Mouse (Mus musculus): ENCODE data around the gene Gli2. TPM values are rescaled to one million over a fixed set of nuclear protein-coding genes. Genes with fewer than 3 reads are reported as not detected.

Gene Gli2
- polyA plus RNA-seq, 1 experiment from 2014 or later = 6.3 TPM

GRCm38 (mm10) chr1:118968661-118969179, 84.7 kb downstream of the Gli2 start:
- Histone ChIP-seq H3K27me3 (ENCODE audit: control insufficient read depth, insufficient read depth, low read depth, low read length) (no peaks in the 10 kb centered on the region), H3K4me2 (ENCODE audit: low read depth, low read length) (no peak overlapping the region), H3K9ac (ENCODE audit: low read length) (no peak overlapping the region), H3K4me3 (ENCODE audit: low read length) (no peak overlapping the region), H3K9me3 (ENCODE audit: control insufficient read depth, low read length) (no peaks in the 10 kb centered on the region; the same call in 1 of the 2 replicates), H3K36me3 (ENCODE audit: control insufficient read depth, insufficient read depth, low read length) (peaks cover 6% of the 10 kb centered on the region; the same call in 1 of the 2 replicates), H3K27ac (ENCODE audit: low read length) (no peak overlapping the region), H3K4me1 (replicated peaks; ENCODE audit: control insufficient read depth, insufficient read depth, low read length) (no peaks in the 10 kb centered on the region)
- no peak for ATAC-seq (ENCODE audit: low read depth)
- 65% methylated on average over 5 of the region's 5 CpGs for WGBS

DNA sequence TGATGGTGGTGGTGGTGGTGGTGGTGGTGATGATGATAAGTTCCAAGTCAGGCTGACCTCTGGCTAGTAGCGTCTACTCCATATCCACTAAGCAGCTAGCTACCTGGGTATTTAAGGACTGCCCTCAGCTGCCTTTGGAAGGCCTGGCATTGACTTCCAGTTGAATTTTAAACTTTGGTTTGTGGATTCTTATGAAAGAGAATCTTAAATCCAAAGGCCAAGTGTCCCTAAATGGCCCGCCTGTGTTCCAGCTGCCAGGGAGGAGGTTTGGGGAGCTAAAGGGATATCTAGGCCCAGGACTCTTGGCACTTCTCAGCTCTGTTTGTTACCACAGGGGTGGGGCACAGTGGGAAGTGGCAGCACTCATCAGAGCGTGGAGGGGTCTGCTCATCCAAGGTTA, 85.4 kb downstream of the Gli2 start:
- ATAC-seq (ENCODE audit: low read depth) = no peak
- WGBS = 87% methylated on average over 3 of the region's 3 CpGs
- no peak overlapping the region for H3K4me2 ChIP-seq (ENCODE audit: low read depth, low read length)

DNA sequence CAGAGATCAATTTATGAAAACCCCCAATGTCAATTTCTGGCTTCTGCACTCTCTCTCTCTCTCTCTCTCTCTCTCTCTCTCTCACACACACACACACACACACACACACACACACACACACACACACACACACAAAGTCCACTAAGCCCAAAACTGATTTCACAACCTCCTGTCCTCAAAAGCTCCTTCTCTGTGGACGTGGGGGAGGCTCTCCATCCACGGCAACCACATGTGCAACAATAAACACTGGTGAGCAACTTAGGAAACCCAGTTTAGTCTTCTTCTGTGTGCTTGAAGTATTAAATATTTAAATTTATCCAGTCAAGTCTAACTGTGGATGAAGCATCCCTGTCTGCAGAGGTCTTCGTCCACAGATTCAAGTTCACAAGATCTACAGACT, 86.1 kb downstream of the Gli2 start:
- no peak overlapping the region for H3K4me3 ChIP-seq (ENCODE audit: low read length)
- ATAC-seq (ENCODE audit: low read depth) = no peak
- no peak overlapping the region for H3K4me2 ChIP-seq (ENCODE audit: low read depth, low read length)
- H3K9ac ChIP-seq (ENCODE audit: low read length) = no peak overlapping the region
- WGBS = 61% methylated on average over 3 of the region's 3 CpGs
- no peaks in the 10 kb centered on the region for H3K9me3 ChIP-seq (ENCODE audit: control insufficient read depth, low read length)
- no peaks in the 10 kb centered on the region for H3K36me3 ChIP-seq (ENCODE audit: control insufficient read depth, insufficient read depth, low read length)
- no peak overlapping the region for H3K27ac ChIP-seq (ENCODE audit: low read length)
- H3K27me3 ChIP-seq (ENCODE audit: control insufficient read depth, insufficient read depth, low read depth, low read length) = no peaks in the 10 kb centered on the region
- H3K4me1 ChIP-seq (replicated peaks; ENCODE audit: control insufficient read depth, insufficient read depth, low read length) = no peaks in the 10 kb centered on the region

More for the DNA sequence above, 85.4 kb downstream of the Gli2 start:
- Histone ChIP-seq H3K9me3 (ENCODE audit: control insufficient read depth, low read length) (no peaks in the 10 kb centered on the region; the same call in 1 of the 2 replicates), H3K27me3 (ENCODE audit: control insufficient read depth, insufficient read depth, low read depth, low read length) (no peaks in the 10 kb centered on the region), H3K4me1 (replicated peaks; ENCODE audit: control insufficient read depth, insufficient read depth, low read length) (no peaks in the 10 kb centered on the region), H3K9ac (ENCODE audit: low read length) (no peak overlapping the region), H3K4me3 (ENCODE audit: low read length) (no peak overlapping the region), H3K27ac (ENCODE audit: low read length) (no peak overlapping the region), H3K36me3 (ENCODE audit: control insufficient read depth, insufficient read depth, low read length) (peaks cover 3% of the 10 kb centered on the region; the same call in 1 of the 2 replicates)

DNA sequence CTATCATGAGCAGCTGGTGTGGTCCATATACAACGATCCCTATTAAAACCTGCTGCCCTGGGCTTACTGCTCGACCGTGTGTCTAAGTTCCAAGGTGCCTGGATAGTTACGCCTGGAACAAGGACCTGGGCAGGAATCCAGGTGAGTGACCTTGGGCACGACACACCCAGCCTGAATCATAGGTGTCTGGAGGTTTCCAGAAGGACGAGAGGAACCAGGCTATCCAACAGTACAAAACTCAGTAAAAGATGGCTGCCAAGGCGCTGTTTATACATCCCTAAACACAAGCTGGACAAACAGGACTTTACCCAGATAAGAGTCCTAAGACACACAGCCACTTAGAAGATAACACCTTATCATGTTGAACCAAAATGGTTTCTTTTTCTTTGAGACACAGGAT, 94.8 kb downstream of the Gli2 start:
- no peaks in the 10 kb centered on the region for H3K27me3 ChIP-seq (ENCODE audit: control insufficient read depth, insufficient read depth, low read depth, low read length)
- H3K36me3 ChIP-seq (ENCODE audit: control insufficient read depth, insufficient read depth, low read length) = no peaks in the 10 kb centered on the region
- H3K9ac ChIP-seq (ENCODE audit: low read length) = no peak overlapping the region
- H3K4me1 ChIP-seq (replicated peaks; ENCODE audit: control insufficient read depth, insufficient read depth, low read length) = peaks cover 14% of the 10 kb centered on the region
- H3K9me3 ChIP-seq (ENCODE audit: control insufficient read depth, low read length) = no peaks in the 10 kb centered on the region
- no peak overlapping the region for H3K4me2 ChIP-seq (ENCODE audit: low read depth, low read length)
- ATAC-seq (ENCODE audit: low read depth) = no peak
- WGBS = 76% methylated on average over 7 of the region's 7 CpGs
- no peak overlapping the region for H3K27ac ChIP-seq (ENCODE audit: low read length)
- H3K4me3 ChIP-seq (ENCODE audit: low read length) = no peak overlapping the region

- WGBS = 87% methylated on average over 11 of the region's 11 CpGs
- H3K4me3 ChIP-seq (ENCODE audit: low read length) = no peak overlapping the region
- H3K4me2 ChIP-seq (ENCODE audit: low read depth, low read length) = no peak overlapping the region
- no peak overlapping the region for H3K27ac ChIP-seq (ENCODE audit: low read length)
- H3K36me3 ChIP-seq (ENCODE audit: control insufficient read depth, insufficient read depth, low read length) = no peaks in the 10 kb centered on the region
- no peaks in the 10 kb centered on the region for H3K9me3 ChIP-seq (ENCODE audit: control insufficient read depth, low read length)
- peaks cover 14% of the 10 kb centered on the region for H3K4me1 ChIP-seq (replicated peaks; ENCODE audit: control insufficient read depth, insufficient read depth, low read length)
- no peak for ATAC-seq (ENCODE audit: low read depth)
- no peaks in the 10 kb centered on the region; the same call in 1 of the 2 replicates for H3K27me3 ChIP-seq (ENCODE audit: control insufficient read depth, insufficient read depth, low read depth, low read length)
- H3K9ac ChIP-seq (ENCODE audit: low read length) = no peak overlapping the region
Measured at GRCm38 (mm10) chr1:118955791-118956190, 97.6 kb downstream of the Gli2 start.

DNA sequence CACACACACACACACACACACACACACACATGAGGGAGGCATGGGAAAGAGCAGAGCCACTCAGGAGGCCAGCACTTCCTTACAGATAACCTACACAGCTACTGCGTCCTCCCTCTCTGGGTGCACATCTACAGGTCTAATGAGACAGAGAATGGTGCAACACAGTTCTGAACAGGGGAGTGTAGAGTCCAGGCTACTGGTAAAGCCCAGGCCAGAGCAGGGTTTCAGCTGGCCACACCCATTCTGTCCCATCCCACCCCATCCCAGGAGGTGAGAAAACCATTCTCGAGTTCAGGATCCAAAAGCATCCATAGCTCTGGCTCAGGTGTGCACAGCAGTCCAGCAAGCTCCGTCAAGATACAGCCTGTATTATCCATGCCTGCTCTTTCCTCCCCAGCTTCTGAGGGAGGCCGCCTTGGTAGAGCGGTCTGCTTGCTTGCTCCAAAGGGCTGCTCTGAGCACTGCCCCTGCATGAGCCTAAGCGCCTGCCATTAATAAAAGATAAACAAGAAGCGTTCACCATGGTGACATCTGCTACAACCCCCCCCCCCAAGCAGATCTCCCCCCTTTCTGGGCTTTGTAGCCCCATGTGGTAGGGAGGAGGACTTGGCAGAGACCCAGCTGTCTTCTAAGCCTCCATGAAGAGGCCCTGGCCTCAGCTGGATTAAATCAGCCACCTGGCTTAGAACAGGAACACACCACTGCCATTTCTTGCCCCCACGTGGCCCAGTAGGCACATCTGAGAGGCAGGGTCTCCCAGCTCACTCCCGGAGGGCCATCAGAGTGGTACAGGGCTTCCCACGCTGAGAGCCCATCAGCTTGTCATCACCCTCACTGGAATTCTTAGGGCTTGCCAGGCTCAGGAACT, 98.8 kb downstream of the Gli2 start:
- H3K4me3 ChIP-seq (ENCODE audit: low read length) = no peak overlapping the region
- peak; percentile 74 for ATAC-seq (ENCODE audit: low read depth)
- H3K9ac ChIP-seq (ENCODE audit: low read length) = no peak overlapping the region
- no peak overlapping the region; the same call in 1 of the 2 replicates for H3K27ac ChIP-seq (ENCODE audit: low read length)
- no peak overlapping the region for H3K4me2 ChIP-seq (ENCODE audit: low read depth, low read length)
- no peaks in the 10 kb centered on the region for H3K9me3 ChIP-seq (ENCODE audit: control insufficient read depth, low read length)
- 35% methylated on average over 10 of the region's 10 CpGs for WGBS
- no peaks in the 10 kb centered on the region for H3K36me3 ChIP-seq (ENCODE audit: control insufficient read depth, insufficient read depth, low read length)
- H3K4me1 ChIP-seq (replicated peaks; ENCODE audit: control insufficient read depth, insufficient read depth, low read length) = peaks cover 14% of the 10 kb centered on the region
- no peaks in the 10 kb centered on the region; the same call in 1 of the 2 replicates for H3K27me3 ChIP-seq (ENCODE audit: control insufficient read depth, insufficient read depth, low read depth, low read length)

DNA sequence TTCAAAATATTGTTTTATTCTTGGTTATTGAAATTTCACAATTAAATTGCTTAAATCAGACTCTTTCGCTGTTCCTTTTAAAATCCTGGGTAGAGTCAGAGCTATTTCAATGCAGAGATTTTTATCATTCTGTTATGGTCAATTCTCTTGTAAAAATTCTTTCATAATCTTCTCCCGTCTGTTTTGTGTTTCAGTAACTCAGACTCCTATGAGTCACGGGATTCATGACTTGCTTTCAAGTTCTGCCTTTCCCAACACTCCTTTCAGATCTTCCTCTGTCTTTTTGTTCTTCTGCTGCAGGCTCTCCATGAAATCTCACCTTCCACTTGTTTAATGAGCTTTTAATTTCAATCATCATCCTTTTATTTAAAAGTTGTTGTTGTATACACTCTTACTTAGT, 100.4 kb downstream of the Gli2 start:
- Histone ChIP-seq H3K4me2 (ENCODE audit: low read depth, low read length) (no peak overlapping the region), H3K4me1 (replicated peaks; ENCODE audit: control insufficient read depth, insufficient read depth, low read length) (peaks cover 14% of the 10 kb centered on the region), H3K27ac (ENCODE audit: low read length) (no peak overlapping the region), H3K9ac (ENCODE audit: low read length) (no peak overlapping the region), H3K36me3 (ENCODE audit: control insufficient read depth, insufficient read depth, low read length) (no peaks in the 10 kb centered on the region), H3K9me3 (ENCODE audit: control insufficient read depth, low read length) (no peaks in the 10 kb centered on the region), H3K27me3 (ENCODE audit: control insufficient read depth, insufficient read depth, low read depth, low read length) (no peaks in the 10 kb centered on the region; the same call in 1 of the 2 replicates), H3K4me3 (ENCODE audit: low read length) (no peak overlapping the region)
- 70% methylated on average over 3 of the region's 3 CpGs for WGBS
- no peak for ATAC-seq (ENCODE audit: low read depth)

- Histone ChIP-seq H3K4me1 (replicated peaks; ENCODE audit: control insufficient read depth, insufficient read depth, low read length) (peaks cover 14% of the 10 kb centered on the region), H3K36me3 (ENCODE audit: control insufficient read depth, insufficient read depth, low read length) (no peaks in the 10 kb centered on the region), H3K27ac (ENCODE audit: low read length) (no peak overlapping the region), H3K27me3 (ENCODE audit: control insufficient read depth, insufficient read depth, low read depth, low read length) (no peaks in the 10 kb centered on the region; the same call in 1 of the 2 replicates), H3K9me3 (ENCODE audit: control insufficient read depth, low read length) (no peaks in the 10 kb centered on the region), H3K4me2 (ENCODE audit: low read depth, low read length) (no peak overlapping the region), H3K9ac (ENCODE audit: low read length) (no peak overlapping the region), H3K4me3 (ENCODE audit: low read length) (no peak overlapping the region)
- WGBS = 63% methylated on average over 5 of the region's 5 CpGs
- ATAC-seq (ENCODE audit: low read depth) = no peak
Measured at GRCm38 (mm10) chr1:118952318-118952717, 101.1 kb downstream of the Gli2 start.

DNA sequence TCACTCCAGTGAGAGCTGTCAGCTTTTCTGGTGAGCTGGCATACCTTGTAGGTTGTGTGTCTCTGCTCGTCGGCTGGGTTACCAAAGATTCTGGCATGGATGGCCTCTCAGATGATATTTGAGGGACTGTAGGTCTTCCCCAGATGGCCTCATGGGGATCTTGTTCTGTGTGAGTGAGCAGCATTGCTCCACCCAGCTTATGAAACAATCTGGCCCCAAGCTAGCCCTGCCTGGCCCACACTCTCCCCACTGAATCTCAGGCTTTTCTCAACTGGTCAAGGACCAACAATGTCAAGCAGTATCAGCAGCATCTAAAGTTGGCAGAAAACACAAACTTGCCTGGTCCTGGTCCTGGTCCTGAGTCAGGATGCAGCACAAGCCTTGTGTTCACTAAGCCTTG, 105.0 kb downstream of the Gli2 start:
- no peaks in the 10 kb centered on the region for H3K36me3 ChIP-seq (ENCODE audit: control insufficient read depth, insufficient read depth, low read length)
- no peaks in the 10 kb centered on the region for H3K4me1 ChIP-seq (replicated peaks; ENCODE audit: control insufficient read depth, insufficient read depth, low read length)
- H3K27ac ChIP-seq (ENCODE audit: low read length) = no peak overlapping the region
- H3K4me2 ChIP-seq (ENCODE audit: low read depth, low read length) = no peak overlapping the region
- no peak overlapping the region for H3K4me3 ChIP-seq (ENCODE audit: low read length)
- H3K9ac ChIP-seq (ENCODE audit: low read length) = no peak overlapping the region
- ATAC-seq (ENCODE audit: low read depth) = no peak
- no peaks in the 10 kb centered on the region; the same call in 1 of the 2 replicates for H3K27me3 ChIP-seq (ENCODE audit: control insufficient read depth, insufficient read depth, low read depth, low read length)
- WGBS = 51% methylated on average over 2 of the region's 2 CpGs
- no peaks in the 10 kb centered on the region for H3K9me3 ChIP-seq (ENCODE audit: control insufficient read depth, low read length)
